Mouse (Mus musculus) ES-Bruce4 (cell line): Measurements from ENCODE around the gene Cnnm3. TPM values are rescaled to one million over a fixed set of nuclear protein-coding genes. Genes with fewer than 3 reads are reported as not detected.

Experiments used
- H3K27ac ChIP-seq: 2 replicates; pipeline ENCODE4 v1.5.1; 2012; ENCODE audit warnings: low read length, inconsistent platforms; ENCODE audit not compliant: insufficient read depth
- H3K27me3 ChIP-seq: 2 replicates; pipeline ENCODE4 v1.6.1; 2012; ENCODE audit warnings: mild to moderate bottlenecking, low read length, inconsistent platforms; ENCODE audit not compliant: control insufficient read depth, poor library complexity, insufficient read depth, severe bottlenecking
- H3K36me3 ChIP-seq: 2 replicates; pipeline ENCODE4 v1.6.1; 2012; ENCODE audit warnings: inconsistent platforms, mild to moderate bottlenecking, low read length, moderate library complexity; ENCODE audit not compliant: control insufficient read depth, poor library complexity, insufficient read depth, severe bottlenecking
- H3K4me1 ChIP-seq: one replicate; pipeline ENCODE4 v1.8.1; 2011; ENCODE audit warnings: low read length; ENCODE audit not compliant: control insufficient read depth, insufficient read depth
- H3K4me3 ChIP-seq: 2 replicates; pipeline ENCODE4 v1.5.1; 2011; ENCODE audit warnings: low read depth, mild to moderate bottlenecking, low read length
- H3K9ac ChIP-seq: 2 replicates; pipeline ENCODE4 v1.6.1; 2012; ENCODE audit warnings: low read depth, mild to moderate bottlenecking, inconsistent platforms; ENCODE audit not compliant: poor library complexity, severe bottlenecking
- H3K9me3 ChIP-seq: replicated peaks from 2 replicates; pipeline ENCODE4 v1.6.1; 2012; ENCODE audit warnings: mild to moderate bottlenecking, low read length, inconsistent platforms; ENCODE audit not compliant: control insufficient read depth, poor library complexity, insufficient read depth, severe bottlenecking
- CTCF ChIP-seq: IDR thresholded peaks from one replicate; pipeline ENCODE4 v1.8.1; 2011; ENCODE audit warnings: low read depth, low read length
- EP300 ChIP-seq: IDR thresholded peaks from 2 replicates; pipeline ENCODE4 v1.6.1; 2011; ENCODE audit warnings: low read depth, low read length; ENCODE audit not compliant: insufficient read depth
- POLR2A ChIP-seq: IDR thresholded peaks from one replicate; pipeline ENCODE4 v1.8.1; 2011; ENCODE audit warnings: low read length; ENCODE audit not compliant: insufficient read depth
- polyA plus RNA-seq: library from polyadenylated mRNA; stranded (reverse); fragments of >200 nt; gene quantifications from 2 replicates; pipeline ENCODE4 v1.2.4, GENCODE M21; 2011; ENCODE audit warnings: low read depth; ENCODE audit not compliant: missing spikeins, insufficient read depth, insufficient read length

Cnnm3 gene
- polyA plus RNA-seq, 1 experiment: 17.4 TPM

GRCm38 (mm10) chr1:36512089-36512965 is 660 bp downstream of the Cnnm3 start:
- Histone ChIP-seq H3K9me3 (no peaks in the 10 kb centered on the region), H3K4me3 (peak overlapping the region; percentile 68), H3K27me3 (no peaks in the 10 kb centered on the region), H3K4me1 (peaks cover 2% of the 10 kb centered on the region), H3K9ac (peak overlapping the region; percentile 97), H3K27ac (0 out of 2 replicates have a peak overlapping the region, but pooled peaks have one; percentile 11), H3K36me3 (0 out of 2 replicates have a peak, but pooled peaks cover 8% of the 10 kb centered on the region)
- TF ChIP-seq EP300: no peak
- no peak for TF ChIP-seq CTCF
- no peak for TF ChIP-seq POLR2A

- no peaks in the 10 kb centered on the region for H3K27me3 ChIP-seq
- H3K4me3 ChIP-seq: peak overlapping the region; percentile 68
- H3K9me3 ChIP-seq: no peaks in the 10 kb centered on the region
- no peak for TF ChIP-seq EP300
- no peak for TF ChIP-seq POLR2A
- no peak for TF ChIP-seq CTCF
- H3K4me1 ChIP-seq: peaks cover 2% of the 10 kb centered on the region
- 0 out of 2 replicates have a peak, but pooled peaks cover 8% of the 10 kb centered on the region for H3K36me3 ChIP-seq
- H3K9ac ChIP-seq: peak overlapping the region; percentile 97
- H3K27ac ChIP-seq: no peak overlapping the region
Measured at GRCm38 (mm10) chr1:36512966-36513280, 1.3 kb downstream of the Cnnm3 start.

- Histone ChIP-seq H3K4me1 (peaks cover 2% of the 10 kb centered on the region), H3K36me3 (0 out of 2 replicates have a peak, but pooled peaks cover 8% of the 10 kb centered on the region), H3K4me3 (peak overlapping the region; percentile 68), H3K9ac (peak overlapping the region; percentile 97), H3K9me3 (no peaks in the 10 kb centered on the region), H3K27me3 (no peaks in the 10 kb centered on the region), H3K27ac (no peak overlapping the region)
- TF ChIP-seq CTCF (no peak), EP300 (no peak), POLR2A (no peak)
Measured at GRCm38 (mm10) chr1:36513310-36513709, 1.6 kb downstream of the Cnnm3 start.

- Histone ChIP-seq H3K9ac (no peak overlapping the region), H3K4me1 (peaks cover 2% of the 10 kb centered on the region), H3K27ac (no peak overlapping the region), H3K4me3 (no peak overlapping the region), H3K27me3 (no peaks in the 10 kb centered on the region), H3K36me3 (0 out of 2 replicates have a peak, but pooled peaks cover 8% of the 10 kb centered on the region), H3K9me3 (no peaks in the 10 kb centered on the region)
- peak; percentile 71 for TF ChIP-seq CTCF
- no peak for TF ChIP-seq POLR2A
- TF ChIP-seq EP300: no peak
Measured at GRCm38 (mm10) chr1:36513718-36514117, 2.1 kb downstream of the Cnnm3 start.

GRCm38 (mm10) chr1:36518259-36518658 is 6.6 kb downstream of the Cnnm3 start:
- H3K9ac ChIP-seq: no peak overlapping the region
- H3K36me3 ChIP-seq: peaks cover 24% of the 10 kb centered on the region
- H3K9me3 ChIP-seq: no peaks in the 10 kb centered on the region
- H3K4me1 ChIP-seq: peaks cover 2% of the 10 kb centered on the region
- TF ChIP-seq EP300: no peak
- no peak for TF ChIP-seq POLR2A
- no peak for TF ChIP-seq CTCF
- H3K27ac ChIP-seq: no peak overlapping the region
- H3K27me3 ChIP-seq: no peaks in the 10 kb centered on the region
- H3K4me3 ChIP-seq: no peak overlapping the region

- peaks cover 2% of the 10 kb centered on the region for H3K4me1 ChIP-seq
- peaks cover 33% of the 10 kb centered on the region for H3K36me3 ChIP-seq
- H3K9me3 ChIP-seq: no peaks in the 10 kb centered on the region
- no peaks in the 10 kb centered on the region for H3K27me3 ChIP-seq
- H3K27ac ChIP-seq: no peak overlapping the region
- H3K4me3 ChIP-seq: no peak overlapping the region
- TF ChIP-seq CTCF (no peak), POLR2A (no peak), EP300 (no peak)
- no peak overlapping the region for H3K9ac ChIP-seq
Measured at GRCm38 (mm10) chr1:36519626-36520025, 8.0 kb downstream of the Cnnm3 start.
